Mouse (Mus musculus): ENCODE data around the gene Pnpla2.

The Pnpla2 gene

DNA sequence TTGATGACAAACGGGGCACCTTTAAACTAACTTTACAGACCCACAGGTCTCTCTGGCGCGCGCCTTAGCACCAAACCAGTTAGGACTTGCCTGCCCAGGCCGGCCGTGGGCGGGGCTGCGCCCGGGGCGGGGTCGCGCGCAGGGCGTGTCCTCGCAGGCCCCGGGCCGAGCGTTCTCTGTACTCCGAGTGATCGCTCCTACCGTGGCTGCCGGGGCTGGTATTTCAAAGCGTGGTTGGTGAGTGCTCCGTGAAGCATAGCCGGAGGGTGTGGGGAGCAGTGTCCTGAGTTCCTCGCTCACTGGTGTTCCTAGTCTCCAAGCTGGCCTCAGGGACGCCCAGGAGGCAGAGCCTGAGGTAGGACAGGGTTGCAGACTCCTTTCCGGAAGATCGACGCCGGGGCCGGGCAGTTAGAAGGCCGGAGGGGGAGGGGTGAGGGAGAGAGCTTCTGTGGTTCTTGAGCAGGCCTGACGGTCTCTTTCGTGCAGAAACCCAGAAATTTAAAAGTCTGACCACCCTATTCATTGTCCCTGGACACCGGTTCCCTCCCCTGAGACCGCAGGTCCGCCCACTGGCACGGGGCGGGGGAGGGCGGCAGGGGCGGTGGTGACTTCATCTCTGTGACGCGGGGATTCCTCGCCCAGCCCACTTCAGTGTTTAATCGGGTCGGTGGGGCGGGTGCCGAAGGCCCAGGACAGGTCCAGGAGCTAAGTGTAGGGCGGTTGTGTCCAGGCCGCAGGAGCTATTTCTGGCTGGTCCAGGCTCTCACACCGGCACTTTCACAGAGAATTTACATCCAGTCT is 12.4 kb downstream of the Pnpla2 start, which contains the start of gene Cd151:
Gene Cd151, plus strand, starts transcription at position 163 of the 801 bp plus-strand sequence.
- peak; percentile 87 for DNase-seq (ENCODE audit: low read depth)

- DNase-seq (ENCODE audit: low read depth) = no peak
Measured at GRCm38 (mm10) chr7:141468164-141468521, 13.1 kb downstream of the Pnpla2 start.

- peak; percentile 75 for DNase-seq (ENCODE audit: low read depth)
Measured at GRCm38 (mm10) chr7:141468522-141469211, 13.7 kb downstream of the Pnpla2 start.

GRCm38 (mm10) chr7:141469352-141469751 is 14.4 kb downstream of the Pnpla2 start:
- DNase-seq (ENCODE audit: low read depth) = no peak

GRCm38 (mm10) chr7:141469901-141470636 is 15.1 kb downstream of the Pnpla2 start:
- DNase-seq (ENCODE audit: low read depth) = no peak

- no peak for DNase-seq (ENCODE audit: low read depth)
Measured at GRCm38 (mm10) chr7:141470637-141470944, 15.6 kb downstream of the Pnpla2 start.

GRCm38 (mm10) chr7:141471236-141471635 is 16.2 kb downstream of the Pnpla2 start:
- no peak for DNase-seq (ENCODE audit: low read depth)

- DNase-seq (ENCODE audit: low read depth) = no peak
Measured at GRCm38 (mm10) chr7:141472226-141472625, 17.2 kb downstream of the Pnpla2 start.

- DNase-seq (ENCODE audit: low read depth) = no peak
Measured at GRCm38 (mm10) chr7:141472763-141473162, 17.8 kb downstream of the Pnpla2 start.

DNA sequence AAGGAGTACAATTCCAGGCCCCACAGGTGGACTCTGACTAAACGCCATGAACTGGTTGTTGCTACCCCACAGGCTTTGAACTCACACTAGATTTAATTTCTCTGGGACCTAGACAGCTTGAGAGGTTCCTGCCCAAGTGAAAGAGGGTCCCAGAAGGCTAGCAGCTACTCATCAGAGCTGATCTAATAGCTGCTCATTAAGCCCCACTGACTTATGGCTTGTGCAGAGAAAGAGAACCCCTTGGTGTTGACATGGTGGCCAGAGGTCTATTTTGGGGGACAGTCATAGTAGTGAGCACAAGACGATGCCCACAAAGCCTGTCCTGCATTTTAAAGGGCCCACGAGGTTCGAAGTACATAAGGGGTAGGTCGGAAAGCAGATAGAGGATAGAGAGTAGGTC is 19.2 kb downstream of the Pnpla2 start:
- DNase-seq (ENCODE audit: low read depth) = no peak

DNA sequence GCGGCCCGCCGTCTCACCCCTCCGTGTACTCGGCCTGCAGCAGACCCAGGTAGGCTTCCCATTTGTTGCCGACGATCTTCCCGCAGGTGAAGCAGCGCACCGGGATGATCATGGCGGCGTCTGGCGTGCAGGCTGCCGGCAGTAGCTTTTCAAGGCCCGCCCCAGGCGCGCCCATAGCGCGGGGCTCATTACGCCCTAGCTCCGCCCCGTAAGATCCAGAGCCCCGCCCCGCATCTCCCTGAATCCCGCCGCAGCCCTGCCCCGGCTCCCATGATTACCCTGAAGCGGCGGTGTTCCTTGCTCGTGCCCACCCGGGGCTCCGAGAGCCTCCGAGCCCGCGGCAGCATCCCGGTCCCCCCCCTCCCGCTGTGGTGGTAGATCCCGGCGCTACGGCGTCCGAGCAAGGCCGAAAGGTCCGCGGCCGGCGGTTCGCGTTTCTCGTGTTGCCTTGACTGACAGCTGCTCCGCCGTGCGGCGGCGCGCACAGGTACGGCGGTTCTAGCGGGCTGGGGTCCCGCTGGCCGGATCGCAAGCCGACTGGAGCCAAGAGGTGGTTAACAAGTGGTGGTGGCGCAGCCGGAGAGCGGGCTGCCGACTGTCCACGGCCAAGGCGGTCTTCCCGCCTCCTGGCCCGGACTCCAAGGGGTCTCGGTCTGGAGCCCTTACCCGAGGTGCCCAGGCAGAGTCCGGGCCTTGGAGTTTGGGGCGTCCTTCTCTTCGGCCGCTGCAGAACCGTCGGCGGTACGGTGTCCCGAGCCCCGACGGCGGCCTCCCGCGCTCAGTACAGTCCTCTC is 20.2 kb downstream of the Pnpla2 start, which contains the start of the genes Polr2l and Tspan4:
Gene Polr2l, minus strand, starts transcription at position 122 of the 794 bp plus-strand sequence.
Gene Tspan4, plus strand, starts transcription at position 230 of the 794 bp plus-strand sequence.
- peak; percentile 93 for DNase-seq (ENCODE audit: low read depth)

DNA sequence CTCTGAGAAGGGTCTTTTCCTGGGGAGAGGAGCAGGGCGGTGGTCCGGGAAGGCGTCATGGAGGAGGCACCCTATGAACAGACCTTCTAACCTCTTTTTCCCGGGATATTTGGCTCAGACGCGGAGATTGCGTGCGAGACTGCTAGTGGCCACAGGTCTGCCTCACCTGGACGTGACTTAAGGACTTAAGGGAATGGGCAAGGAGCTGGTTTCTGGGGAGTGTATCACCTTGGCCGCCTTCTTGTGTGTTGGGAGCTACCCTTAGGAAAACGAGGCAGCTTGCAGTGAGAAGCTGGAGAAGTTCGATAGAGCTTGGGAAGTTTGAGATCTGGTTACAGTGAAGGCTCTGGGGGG is 20.8 kb downstream of the Pnpla2 start:
- no peak for DNase-seq (ENCODE audit: low read depth)

DNA sequence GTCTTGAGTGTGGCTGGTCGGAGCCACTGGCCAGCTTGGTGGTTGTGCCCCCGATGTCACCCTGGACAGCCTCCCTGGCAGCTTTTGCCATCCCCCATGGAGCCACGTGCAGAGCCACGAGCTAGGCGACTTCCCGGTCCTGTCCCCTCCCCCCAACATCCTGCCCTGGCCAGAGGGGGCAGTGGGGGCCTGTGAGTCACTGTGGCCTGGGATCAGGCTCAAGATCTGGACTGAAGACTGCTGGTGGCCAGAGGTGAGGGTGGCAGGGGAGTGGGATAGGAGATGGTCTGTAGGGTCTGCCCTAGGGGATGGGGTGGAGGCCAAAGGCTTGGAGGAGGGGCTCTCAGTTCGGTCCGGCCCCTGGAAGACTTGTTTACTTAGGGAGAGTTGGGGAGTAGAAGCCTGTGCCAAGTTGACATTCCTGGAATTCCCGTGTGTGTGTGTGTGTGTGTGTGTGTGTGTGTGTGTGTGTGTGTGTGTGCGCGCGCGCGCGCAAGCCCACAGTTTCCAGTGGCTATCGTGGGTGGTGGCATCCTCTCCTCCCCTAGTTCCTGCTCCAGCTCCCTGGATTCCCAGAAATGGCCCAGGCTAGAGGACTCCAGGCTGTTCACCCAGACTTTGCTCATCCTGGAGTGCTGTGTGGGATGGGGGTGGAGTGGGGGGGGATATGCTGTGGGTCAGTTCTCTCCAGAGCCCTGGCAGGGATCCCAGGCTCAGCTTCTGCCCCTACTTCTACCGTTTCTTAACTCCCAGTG is 21.4 kb downstream of the Pnpla2 start:
- peak; percentile 54 for DNase-seq (ENCODE audit: low read depth)

DNA sequence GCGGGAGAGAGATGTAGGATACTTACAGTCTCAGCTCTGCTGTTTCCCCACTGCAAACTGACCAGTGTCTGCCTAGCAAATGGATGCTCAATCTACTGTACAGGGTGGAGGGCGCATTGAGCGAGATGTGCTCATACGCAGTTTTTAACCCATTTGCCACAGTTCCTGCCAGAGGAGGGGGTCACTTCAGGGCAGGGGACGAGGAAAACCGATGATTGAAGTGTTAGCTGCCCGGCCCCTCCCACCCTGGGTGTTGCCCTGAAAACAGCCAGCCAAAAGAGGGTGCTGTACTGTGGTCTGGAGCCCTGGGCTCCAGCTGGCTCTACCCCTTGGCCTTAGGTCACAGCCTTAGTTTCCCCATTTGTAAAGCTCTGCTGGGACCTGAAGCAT is 22.0 kb downstream of the Pnpla2 start:
- DNase-seq (ENCODE audit: low read depth) = peak; percentile 44

DNA sequence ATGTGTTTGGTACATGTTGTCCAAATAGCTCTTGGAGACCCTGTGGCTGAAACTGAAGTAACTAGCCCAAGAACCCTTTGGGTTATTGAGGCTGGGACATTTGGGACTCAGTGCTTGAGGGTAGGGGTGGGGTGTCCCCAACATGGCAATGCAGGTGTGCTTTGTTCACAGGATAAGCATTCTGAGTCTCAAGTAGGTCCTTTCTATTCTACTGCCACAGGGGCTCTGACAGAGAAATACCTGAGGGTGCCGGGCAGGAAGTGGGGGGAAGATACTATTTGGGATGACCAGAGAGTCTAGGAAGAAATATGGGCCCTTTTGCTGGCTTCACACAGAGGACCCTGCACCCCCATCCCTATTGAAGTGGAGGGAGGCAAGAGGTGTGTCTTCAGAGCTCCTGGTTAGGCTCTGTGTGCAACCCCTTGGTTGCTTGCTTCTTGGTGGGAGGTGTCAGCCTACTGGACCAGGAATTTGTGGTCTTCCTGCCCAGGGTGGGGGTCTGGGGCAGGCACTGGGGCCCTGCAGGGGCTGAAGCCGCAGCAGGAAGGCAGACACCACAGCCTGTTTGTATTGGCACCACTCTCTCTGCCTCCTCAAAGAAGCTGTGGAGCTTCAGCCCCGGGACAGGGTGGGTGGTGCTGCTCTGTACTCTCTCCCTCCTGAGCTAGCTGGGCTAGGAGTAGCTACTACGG is 22.7 kb downstream of the Pnpla2 start:
- DNase-seq (ENCODE audit: low read depth) = no peak

- no peak for DNase-seq (ENCODE audit: low read depth)
Measured at GRCm38 (mm10) chr7:141478270-141478748, 23.3 kb downstream of the Pnpla2 start.

- DNase-seq (ENCODE audit: low read depth) = peak; percentile 92
Measured at GRCm38 (mm10) chr7:141480842-141481497, 26.0 kb downstream of the Pnpla2 start.

DNA sequence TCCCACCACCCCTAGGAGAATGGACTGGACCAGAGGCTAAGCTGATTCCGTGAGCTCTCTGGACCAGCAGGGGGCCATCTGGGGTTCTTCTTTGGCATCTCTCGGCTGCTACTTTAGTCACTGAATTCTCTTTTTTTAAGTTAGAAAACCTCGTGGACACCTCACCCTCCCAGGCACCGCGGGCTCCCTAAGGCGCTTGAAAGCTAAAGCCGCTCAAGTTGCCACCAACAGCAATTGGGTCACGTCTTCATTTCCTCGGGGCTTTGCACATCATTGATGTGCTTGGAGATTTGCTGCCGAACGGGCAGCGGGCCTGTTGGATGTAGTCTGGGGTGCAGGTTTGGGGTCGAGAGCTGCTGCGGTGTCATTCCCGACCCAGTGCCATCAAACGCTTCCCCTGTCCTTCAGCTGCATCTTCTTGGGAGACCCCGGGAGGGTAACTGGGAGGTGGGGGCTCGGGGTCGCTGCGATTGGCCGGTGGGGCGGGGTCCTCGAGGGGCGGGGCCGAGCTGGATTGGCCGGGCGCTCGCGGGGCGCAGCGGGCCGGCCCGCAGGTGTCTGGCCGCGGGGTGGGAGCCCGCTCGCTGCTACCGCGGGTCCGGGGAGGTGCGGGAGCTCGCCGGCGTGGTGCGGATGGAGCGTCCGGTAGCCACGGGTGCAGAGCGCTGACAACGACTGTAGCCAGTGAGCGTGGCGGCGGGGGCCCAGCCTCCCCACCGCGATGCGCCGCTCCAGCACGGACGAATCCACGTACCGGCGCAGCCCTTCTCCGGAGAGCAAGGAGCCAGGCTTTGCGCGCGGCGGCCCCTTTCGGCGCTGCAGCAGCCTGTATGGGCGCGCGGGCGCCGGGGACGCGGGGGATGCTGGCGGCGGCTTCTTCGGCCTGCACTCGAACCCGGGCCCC is 26.8 kb downstream of the Pnpla2 start:
- DNase-seq (ENCODE audit: low read depth) = peak; percentile 80

DNA sequence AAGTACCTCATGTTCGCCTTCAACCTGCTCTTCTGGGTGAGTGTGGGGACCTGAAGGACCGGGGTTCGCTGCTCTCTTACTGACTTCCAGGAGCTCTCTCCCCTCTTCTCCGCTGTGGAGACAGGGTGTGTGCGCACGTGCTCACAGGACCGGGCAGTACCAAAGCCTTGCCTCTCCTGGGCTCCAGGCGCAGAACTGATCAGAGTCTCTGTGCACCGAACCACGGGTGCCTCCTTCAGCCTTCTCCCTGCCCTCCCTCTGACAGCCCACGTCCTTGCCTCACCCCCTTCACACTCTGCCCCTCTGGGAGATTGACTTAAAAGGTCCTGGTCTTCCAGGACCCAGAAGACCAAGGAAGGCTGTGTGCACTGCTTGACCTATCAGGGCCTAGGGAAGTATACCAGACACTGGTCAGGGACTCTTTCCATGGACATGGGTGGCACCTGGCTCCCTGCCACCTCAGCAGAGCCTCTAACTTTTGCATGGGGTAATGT is 27.6 kb downstream of the Pnpla2 start:
- no peak for DNase-seq (ENCODE audit: low read depth)
